In the genomic region with DNA sequence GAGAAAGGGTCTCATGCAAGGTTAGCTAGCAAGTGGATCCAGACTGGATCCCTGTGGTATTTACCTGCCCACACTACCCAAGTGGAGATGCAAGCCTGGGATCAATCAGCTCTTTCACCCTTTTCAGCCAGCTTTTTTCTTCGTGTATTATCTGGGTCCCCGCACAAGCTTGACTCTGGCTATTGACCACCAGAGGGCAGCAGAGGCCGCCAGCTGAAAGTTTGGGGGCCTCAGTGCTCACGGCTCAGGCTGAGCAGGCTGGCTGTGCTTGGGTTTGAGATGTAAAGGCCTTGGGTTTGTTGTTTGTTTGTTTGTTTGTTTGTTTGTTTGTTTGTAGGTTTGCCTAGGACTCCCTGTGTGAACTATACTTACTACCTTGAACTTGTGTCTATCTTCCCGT, we compare ENCODE assay signal across 8 mouse cellular contexts. TPM values are rescaled to one million over a fixed set of nuclear protein-coding genes. Genes with fewer than 3 reads are reported as not detected.
DNase-seq lines count a peak whose midpoint lies in the region; ATAC-seq lines count a peak whose summit lies in the region.

No protein-coding gene starts in this region.

- DNase-seq in gastrocnemius, adult 18-20 months (ENCODE audit: low spot score) = peak; percentile 79
- no peak for DNase-seq in gastrocnemius, postnatal 25 days
- peak; percentile 86 for DNase-seq in c-Kit-positive CD71-positive TER-119-negative erythroid progenitor cells, embryonic 14.5 days (ENCODE audit: low read depth)
- peak; percentile 86 for DNase-seq in forebrain, embryonic 10.5 days (ENCODE audit: extremely low spot score, low spot score)
- peak; percentile 86 for DNase-seq in hindbrain, embryonic 10.5 days (ENCODE audit: low spot score)
- DNase-seq in layer of hippocampus, postnatal 36 days = peak; percentile 72 to 73
- DNase-seq in right cerebral cortex, postnatal 14 days = peak; percentile 79

- 0 out of 2 replicates have a peak overlapping the region, but pooled peaks have one; percentile 6 for H3K4me3 ChIP-seq in forebrain, embryonic 10.5 days
- H3K4me3 ChIP-seq in hindbrain, embryonic 10.5 days = no peak overlapping the region

- WGBS in forebrain, embryonic 10.5 days = 9% methylated on average over 5 of the region's 5 CpGs
- WGBS in hindbrain, embryonic 10.5 days = 9% methylated on average over 5 of the region's 5 CpGs

- H3K27me3 ChIP-seq in forebrain, embryonic 10.5 days (ENCODE audit: poor library complexity, severe bottlenecking) = peaks cover 7% of the 10 kb centered on the region
- 0 out of 2 replicates have a peak, but pooled peaks cover 4% of the 10 kb centered on the region for H3K27me3 ChIP-seq in hindbrain, embryonic 10.5 days (ENCODE audit: insufficient read depth, poor library complexity, severe bottlenecking)

- peak; percentile 73 for ATAC-seq in megakaryocyte progenitor cell, adult 5-6 weeks (replicated peaks; ENCODE audit: poor library complexity)

- peaks cover 58% of the 10 kb centered on the region for H3K4me1 ChIP-seq in forebrain, embryonic 10.5 days
- H3K4me1 ChIP-seq in hindbrain, embryonic 10.5 days (replicated peaks) = peaks cover 41% of the 10 kb centered on the region

- H3K9me3 ChIP-seq in forebrain, embryonic 10.5 days = no peaks in the 10 kb centered on the region
- H3K9me3 ChIP-seq in hindbrain, embryonic 10.5 days = no peaks in the 10 kb centered on the region

- peak overlapping the region; percentile 89 for H3K27ac ChIP-seq in forebrain, embryonic 10.5 days
- H3K27ac ChIP-seq in hindbrain, embryonic 10.5 days = no peak overlapping the region

- no peaks in the 10 kb centered on the region for H3K36me3 ChIP-seq in forebrain, embryonic 10.5 days (replicated peaks)
- H3K36me3 ChIP-seq in hindbrain, embryonic 10.5 days = no peaks in the 10 kb centered on the region

RNA-seq across cellular contexts. Expression of a gene that starts 10.4 kb away (rescaled TPM):
- 10 to 100 TPM; 59.3 to 75.5 TPM for total RNA-seq in gastrocnemius, adult 18-20 months (2021)
- total RNA-seq in gastrocnemius, postnatal 25 days (2021) = 10 to 100 TPM; 73.2 to 87.6 TPM
- 526 and 533 TPM in 2 replicates for polyA plus RNA-seq in forebrain, embryonic 10.5 days (2016; fragmentation: Nextera tagmentation; extraction: Ambion mirVana)
- polyA plus RNA-seq in hindbrain, embryonic 10.5 days (2016; fragmentation: Nextera tagmentation; extraction: Ambion mirVana) = 554 and 640 TPM in 2 replicates
- 100 to 1,000 TPM; 195 to 208 TPM for total RNA-seq in layer of hippocampus, postnatal 36 days (2021)
- total RNA-seq in megakaryocyte progenitor cell, adult 5-6 weeks (2015) = 333 and 362 TPM in 2 replicates
- total RNA-seq in megakaryocyte progenitor cell, adult 5-6 weeks (2017) = 423 and 432 TPM in 2 replicates

RNA-seq across cellular contexts. Expression of a gene that starts 23.8 kb away (rescaled TPM):
- 10 to 100 TPM; 57.7 to 62.0 TPM for total RNA-seq in gastrocnemius, adult 18-20 months (2021)
- 10 to 100 TPM; 72.1 to 77.5 TPM for total RNA-seq in gastrocnemius, postnatal 25 days (2021)
- 8.8 and 9.0 TPM in 2 replicates for polyA plus RNA-seq in forebrain, embryonic 10.5 days (2016; fragmentation: Nextera tagmentation; extraction: Ambion mirVana)
- 6.4 and 7.2 TPM in 2 replicates for polyA plus RNA-seq in hindbrain, embryonic 10.5 days (2016; fragmentation: Nextera tagmentation; extraction: Ambion mirVana)
- 10 to 100 TPM; 53.9 to 60.6 TPM for total RNA-seq in layer of hippocampus, postnatal 36 days (2021)
- total RNA-seq in megakaryocyte progenitor cell, adult 5-6 weeks (2015) = not detected in 2 replicates
- total RNA-seq in megakaryocyte progenitor cell, adult 5-6 weeks (2017) = not detected in 2 replicates

RNA-seq across cellular contexts. Expression of a gene that starts 33.9 kb away (rescaled TPM):
- total RNA-seq in gastrocnemius, adult 18-20 months (2021) = not detected
- not detected for total RNA-seq in gastrocnemius, postnatal 25 days (2021)
- 3.9 and 4.1 TPM in 2 replicates for polyA plus RNA-seq in forebrain, embryonic 10.5 days (2016; fragmentation: Nextera tagmentation; extraction: Ambion mirVana)
- 2.6 and 3.1 TPM in 2 replicates for polyA plus RNA-seq in hindbrain, embryonic 10.5 days (2016; fragmentation: Nextera tagmentation; extraction: Ambion mirVana)
- not detected for total RNA-seq in layer of hippocampus, postnatal 36 days (2021)
- 0.12 TPM in 1 of 2 replicates, not detected in the other for total RNA-seq in megakaryocyte progenitor cell, adult 5-6 weeks (2015)
- total RNA-seq in megakaryocyte progenitor cell, adult 5-6 weeks (2017) = not detected in 2 replicates

RNA-seq across cellular contexts. Expression of a gene that starts 36.5 kb away (rescaled TPM):
- total RNA-seq in gastrocnemius, adult 18-20 months (2021) = 10 to 100 TPM; 11.0 to 11.4 TPM
- total RNA-seq in gastrocnemius, postnatal 25 days (2021) = 10 to 100 TPM; 18.1 to 19.4 TPM
- polyA plus RNA-seq in forebrain, embryonic 10.5 days (2016; fragmentation: Nextera tagmentation; extraction: Ambion mirVana) = 1.4 and 2.0 TPM in 2 replicates
- 3.9 and 5.2 TPM in 2 replicates for polyA plus RNA-seq in hindbrain, embryonic 10.5 days (2016; fragmentation: Nextera tagmentation; extraction: Ambion mirVana)
- total RNA-seq in layer of hippocampus, postnatal 36 days (2021) = 1 to 10 TPM; 1.7 to 2.2 TPM
- total RNA-seq in megakaryocyte progenitor cell, adult 5-6 weeks (2015) = not detected in 2 replicates
- not detected in 2 replicates for total RNA-seq in megakaryocyte progenitor cell, adult 5-6 weeks (2017)

RNA-seq across cellular contexts. Expression of a gene that starts 58.1 kb away (rescaled TPM):
- 10 to 100 TPM; 44.6 to 49.7 TPM for total RNA-seq in gastrocnemius, adult 18-20 months (2021)
- 10 to 100 TPM; 44.2 to 45.3 TPM for total RNA-seq in gastrocnemius, postnatal 25 days (2021)
- polyA plus RNA-seq in forebrain, embryonic 10.5 days (2016; fragmentation: Nextera tagmentation; extraction: Ambion mirVana) = 58.6 and 66.8 TPM in 2 replicates
- polyA plus RNA-seq in hindbrain, embryonic 10.5 days (2016; fragmentation: Nextera tagmentation; extraction: Ambion mirVana) = 41.1 and 54.1 TPM in 2 replicates
- 10 to 100 TPM; 11.2 to 13.8 TPM for total RNA-seq in layer of hippocampus, postnatal 36 days (2021)
- total RNA-seq in megakaryocyte progenitor cell, adult 5-6 weeks (2015) = 68.0 and 93.4 TPM in 2 replicates
- 31.5 and 72.4 TPM in 2 replicates for total RNA-seq in megakaryocyte progenitor cell, adult 5-6 weeks (2017)

Comparison
In these comparisons a context has a peak if more than half of its experiments do, and no peak if none do; other contexts are left out.
1. RNA of a gene that starts 23.8 kb away (total RNA-seq): 72.1 to 77.5 TPM in gastrocnemius, postnatal 25 days, 57.7 to 62.0 TPM in gastrocnemius, adult 18-20 months and 53.9 to 60.6 TPM in layer of hippocampus, postnatal 36 days; not detected in megakaryocyte progenitor cell, adult 5-6 weeks; every median in the first group is over 10 times any median in the second.